Mouse (Mus musculus) cerebellum, adult 9-11 months (tissue): ENCODE measurements around the gene Hoxa6.

Source experiments
- DNase-seq: peaks from one replicate; pipeline ENCODE4 v3.0.0; 2022

Gene Hoxa6

GRCm38 (mm10) chr6:52161336-52162092 is 47.0 kb downstream of the Hoxa6 start:
- DNase-seq, result no peak

- DNase-seq, result no peak
Measured at GRCm38 (mm10) chr6:52160511-52161335, 47.8 kb downstream of the Hoxa6 start.

GRCm38 (mm10) chr6:52159979-52160378 is 48.5 kb downstream of the Hoxa6 start:
- no peak for DNase-seq

DNA sequence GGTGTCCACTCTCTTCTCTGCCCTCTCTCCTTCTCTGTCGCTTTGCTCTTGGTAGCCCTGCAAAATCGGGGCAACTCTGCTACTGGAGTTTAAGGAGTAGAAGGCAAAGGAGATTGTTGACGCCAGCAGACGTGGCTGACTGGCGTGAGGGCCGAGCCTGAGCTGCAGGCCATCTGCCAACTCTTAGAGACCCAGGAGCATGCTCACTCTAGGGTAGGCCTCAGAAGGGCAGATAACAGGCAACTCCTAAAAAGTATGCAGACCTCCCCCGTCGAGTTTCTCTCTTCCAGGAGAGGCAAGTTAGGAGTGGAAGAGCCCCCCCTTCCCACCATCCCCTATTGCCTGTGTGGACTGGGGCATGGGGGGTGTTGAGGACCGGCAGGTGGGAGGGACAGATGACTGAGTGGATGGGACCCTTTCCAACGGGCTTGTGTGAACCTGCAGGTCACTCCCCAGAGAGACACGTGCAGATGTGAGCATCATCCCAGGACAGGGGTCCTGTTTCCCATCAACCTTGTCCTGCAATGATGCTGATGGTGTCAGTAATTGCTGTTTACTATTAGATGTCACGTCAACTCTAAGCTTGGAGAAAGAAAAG is 49.3 kb downstream of the Hoxa6 start:
- no peak for DNase-seq

DNA sequence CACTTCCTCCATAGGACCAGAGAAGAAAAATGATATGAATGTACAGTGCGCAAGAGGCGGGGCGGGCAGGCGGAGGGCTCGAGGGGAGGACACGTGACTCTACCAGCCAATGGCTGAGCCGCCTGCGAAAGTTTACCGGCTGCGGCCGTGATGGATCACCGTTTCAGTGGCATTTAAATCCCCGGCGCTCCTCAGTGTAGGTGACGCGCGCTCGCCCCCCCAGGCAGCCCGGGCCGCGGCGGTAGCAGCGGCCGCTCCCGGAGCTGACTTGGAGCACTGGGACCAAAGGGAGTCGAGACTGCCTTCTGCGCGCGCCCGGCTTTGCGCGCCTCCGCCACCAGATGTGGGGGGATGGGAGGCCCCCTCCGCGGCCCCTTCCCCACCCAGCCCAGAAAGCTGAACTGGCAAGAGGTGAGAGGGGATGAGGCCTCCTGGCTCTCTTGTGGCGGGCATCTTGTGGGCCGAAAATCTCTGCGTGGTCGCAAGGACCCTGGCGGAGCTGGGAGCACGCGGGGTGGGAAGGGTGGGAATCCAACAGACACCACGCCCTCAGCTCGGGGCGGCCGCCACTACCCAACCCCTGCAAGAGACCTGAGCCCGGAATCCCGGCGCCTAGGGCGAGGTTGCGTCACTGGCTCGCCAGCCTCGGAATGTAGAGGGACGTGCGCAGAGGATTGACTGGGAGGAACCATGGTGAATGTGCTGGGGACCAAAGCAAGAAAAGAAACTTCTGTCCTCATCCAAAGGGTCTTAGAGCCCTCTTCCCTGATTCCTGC is 50.1 kb downstream of the Hoxa6 start, which contains the start of gene Hoxa1:
Gene Hoxa1, minus strand, starts transcription at position 42 of the 776 bp plus-strand sequence.
- DNase-seq, result no peak

GRCm38 (mm10) chr6:52157466-52158275 is 50.9 kb downstream of the Hoxa6 start:
- no peak for DNase-seq

- no peak for DNase-seq
Measured at GRCm38 (mm10) chr6:52156551-52157200, 51.8 kb downstream of the Hoxa6 start.
